Mouse (Mus musculus) midbrain, postnatal 0 days (tissue): ENCODE data around the gene Sox21. TPM values are rescaled to one million over a fixed set of nuclear protein-coding genes. Genes with fewer than 3 reads are reported as not detected.
A peak's percentile ranks its signal among the peaks of the same experiment; 100 is the strongest.

Experiments used
- ATAC-seq: fragments of 200-750 bp; cut with Nextera tagmentation; 2 replicates; pipeline ENCODE4 v1.8.0; 2017; ENCODE audit warnings: moderate number of reproducible peaks, mild to moderate bottlenecking, moderate TSS enrichment, moderate library complexity; ENCODE audit not compliant: low FRiP score
- DNase-seq: peaks from one replicate; pipeline ENCODE4 v3.0.0-alpha.2; 2015; ENCODE audit warnings: low spot score
- H3K27ac ChIP-seq: fragments of 300-500 bp; sonication (generic); 2 replicates; pipeline ENCODE4 v1.5.1; 2014; ENCODE audit warnings: low read depth, mild to moderate bottlenecking, low read length, mixed read lengths
- H3K27me3 ChIP-seq: fragments of 300-500 bp; sonication (generic); 2 replicates; pipeline ENCODE4 v1.6.1; 2014; ENCODE audit warnings: low read length, control low read depth, mixed read lengths; ENCODE audit not compliant: insufficient read depth
- H3K36me3 ChIP-seq: fragments of 300-500 bp; sonication (generic); 2 replicates; pipeline ENCODE4 v1.6.1; 2014; ENCODE audit warnings: low read length, control low read depth, mixed read lengths; ENCODE audit not compliant: insufficient read depth
- H3K4me1 ChIP-seq: fragments of 300-500 bp; sonication (generic); 2 replicates; pipeline ENCODE4 v1.6.1; 2014; ENCODE audit warnings: mild to moderate bottlenecking, control low read depth, antibody characterized with exemption, low read length, mixed read lengths; ENCODE audit not compliant: insufficient read depth
- H3K4me2 ChIP-seq: fragments of 300-500 bp; sonication (generic); 2 replicates; pipeline ENCODE4 v1.6.1; 2014; ENCODE audit warnings: low read depth, mild to moderate bottlenecking, low read length, mixed read lengths; ENCODE audit not compliant: poor library complexity, severe bottlenecking
- H3K4me3 ChIP-seq: fragments of 300-500 bp; sonication (generic); 2 replicates; pipeline ENCODE4 v1.5.1; 2014; ENCODE audit warnings: low read depth, mild to moderate bottlenecking, low read length, moderate library complexity
- H3K9ac ChIP-seq: fragments of 300-500 bp; sonication (generic); replicated peaks from 2 replicates; pipeline ENCODE4 v1.6.1; 2014; ENCODE audit warnings: mild to moderate bottlenecking, low read length, moderate library complexity, mixed read lengths; ENCODE audit not compliant: poor library complexity, severe bottlenecking
- H3K9me3 ChIP-seq: fragments of 300-500 bp; sonication (generic); 2 replicates; pipeline ENCODE4 v1.6.1; 2016; ENCODE audit warnings: low read length, control low read depth
- CTCF ChIP-seq: IDR thresholded peaks from 2 replicates; pipeline ENCODE4 v1.5.1; 2016; ENCODE audit warnings: antibody characterized with exemption, mild to moderate bottlenecking
- WGBS: fragments of 180-500 bp; shearing (Covaris S2); extraction: QIAGEN DNeasy Blood & Tissue Kit; methylation state at CpG from one replicate; pipeline ENCODE4 v1.1.7; 2014; 5-methylcytosine and 5-hydroxymethylcytosine counted together
- polyA plus RNA-seq: library from polyadenylated mRNA; unstranded; fragments of >200 nt; fragmentation: Nextera tagmentation; extraction: Ambion mirVana; gene quantifications from 2 replicates; pipeline ENCODE4 v1.2.1, GENCODE M21; 2015
- total RNA-seq: library from RNA; depleted of rRNA; stranded (reverse); fragments of >200 nt; gene quantifications from 2 replicates; pipeline ENCODE4 v1.2.3, GENCODE M21; 2014

Sox21 gene
- total and polyA plus RNA-seq, 2 experiments from 2014 or later = 7.4 to 27.8 TPM

DNA sequence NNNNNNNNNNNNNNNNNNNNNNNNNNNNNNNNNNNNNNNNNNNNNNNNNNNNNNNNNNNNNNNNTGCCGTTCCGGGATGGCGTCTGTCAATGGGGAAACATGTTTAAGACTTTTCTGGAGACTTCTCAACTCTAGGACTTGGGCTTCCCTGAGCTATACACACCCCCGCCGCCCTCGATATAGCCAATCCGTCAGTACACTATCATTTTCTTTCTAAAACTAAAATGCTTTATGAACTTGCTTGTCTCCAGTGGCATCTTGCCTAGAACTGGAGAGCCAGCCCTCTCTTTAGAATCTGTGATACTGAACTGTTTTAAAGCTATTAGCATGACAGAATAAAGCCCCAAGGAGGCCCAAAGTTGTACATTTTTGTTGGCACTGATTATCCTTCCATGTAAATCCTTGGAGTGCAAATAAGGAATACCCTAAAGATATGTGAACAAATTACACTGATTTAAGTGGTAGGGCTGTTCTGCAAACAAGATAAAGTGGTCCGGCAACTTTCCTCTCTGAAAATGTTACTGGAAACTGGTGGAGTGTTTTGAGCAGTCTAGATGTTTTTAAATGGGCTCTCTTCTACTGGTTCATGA, 4.4 kb downstream of the Sox21 start:
- Histone ChIP-seq H3K4me2 (peak overlapping the region; percentile 43), H3K36me3 (no peaks in the 10 kb centered on the region), H3K9me3 (no peaks in the 10 kb centered on the region), H3K4me3 (peak overlapping the region; percentile 13; the same call in 1 of the 2 replicates), H3K27me3 (peaks cover 52% of the 10 kb centered on the region), H3K4me1 (0 out of 2 replicates have a peak, but pooled peaks cover 4% of the 10 kb centered on the region), H3K27ac (peak overlapping the region; percentile 67), H3K9ac (0 out of 2 replicates have a peak overlapping the region, but pooled peaks have one; percentile 4)
- no peak for TF ChIP-seq CTCF
- ATAC-seq (no peak), DNase-seq (no peak)
- 10% methylated on average over 8 of the region's 8 CpGs for WGBS

DNA sequence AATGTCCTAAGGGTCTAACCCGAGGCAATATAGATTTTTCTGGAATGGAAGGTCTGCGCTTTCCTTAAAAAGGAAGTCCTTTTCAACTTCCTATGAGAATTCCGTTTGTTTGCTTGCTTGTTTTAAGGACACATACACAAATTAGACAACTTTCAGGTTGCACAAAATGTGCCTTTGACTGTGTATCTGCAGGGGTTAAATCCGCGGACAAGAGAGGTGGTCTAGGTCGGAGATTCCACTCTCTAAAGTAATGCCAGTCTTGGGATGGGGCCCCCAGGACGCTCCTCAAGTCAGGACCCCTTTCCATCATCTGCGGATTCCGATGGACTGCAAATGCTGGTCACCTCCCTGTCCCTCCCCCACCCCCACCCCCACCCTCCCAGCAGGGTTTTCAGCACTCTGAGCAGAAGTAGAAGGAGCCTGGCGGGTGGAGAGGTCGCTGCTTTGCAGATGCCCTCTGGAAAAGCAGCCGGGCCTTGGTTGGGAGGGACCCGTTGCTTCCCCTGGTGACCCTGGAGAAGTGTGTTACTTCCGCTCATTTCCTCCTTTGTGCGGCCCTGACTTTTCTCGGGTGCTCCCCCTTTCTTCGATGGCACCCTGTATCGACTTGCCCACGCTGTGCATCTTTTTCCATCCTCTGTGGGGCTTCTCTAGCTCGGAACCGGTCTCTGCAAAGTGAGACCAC, 10.2 kb downstream of the Sox21 start:
- Histone ChIP-seq H3K4me1 (peaks cover 4% of the 10 kb centered on the region; the same call in 1 of the 2 replicates), H3K4me3 (no peak overlapping the region), H3K27ac (no peak overlapping the region), H3K4me2 (peak overlapping the region; percentile 24; the same call in 1 of the 2 replicates), H3K9me3 (no peaks in the 10 kb centered on the region), H3K9ac (no peak overlapping the region), H3K36me3 (no peaks in the 10 kb centered on the region), H3K27me3 (peaks cover 55% of the 10 kb centered on the region)
- no peak for ATAC-seq
- 5% methylated on average over 21 of the region's 21 CpGs for WGBS
- no peak for DNase-seq
- TF ChIP-seq CTCF = no peak

DNA sequence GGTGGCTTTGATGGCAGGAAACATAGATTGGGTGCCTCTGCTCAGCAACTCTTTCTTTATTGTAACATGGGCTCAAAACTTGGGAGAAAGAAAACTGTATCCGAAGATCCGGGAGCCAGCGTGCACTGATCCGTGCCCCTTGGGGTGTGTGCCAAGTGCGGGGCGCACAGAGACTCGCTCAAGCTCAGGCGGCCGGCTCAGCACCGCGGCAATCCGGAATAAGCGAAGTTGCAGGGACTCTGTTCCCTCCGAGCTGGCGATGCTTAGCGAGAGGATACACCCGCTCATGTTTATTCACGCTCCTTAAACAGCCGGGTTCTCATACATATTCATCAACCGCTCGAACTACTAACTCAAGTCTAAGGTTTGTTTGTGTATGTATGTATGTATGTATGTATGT, 10.9 kb downstream of the Sox21 start:
- WGBS = 1% methylated on average over 21 of the region's 21 CpGs
- H3K9me3 ChIP-seq = no peaks in the 10 kb centered on the region
- no peak for TF ChIP-seq CTCF
- no peak for DNase-seq
- H3K27me3 ChIP-seq = peaks cover 48% of the 10 kb centered on the region
- H3K4me1 ChIP-seq = peaks cover 4% of the 10 kb centered on the region; the same call in 1 of the 2 replicates
- ATAC-seq = 0 out of 2 replicates have a peak, but pooled peaks have one; percentile 31
- H3K4me2 ChIP-seq = peak overlapping the region; percentile 24
- no peak overlapping the region for H3K9ac ChIP-seq
- no peak overlapping the region for H3K27ac ChIP-seq
- H3K36me3 ChIP-seq = no peaks in the 10 kb centered on the region
- 0 out of 2 replicates have a peak overlapping the region, but pooled peaks have one; percentile 1 for H3K4me3 ChIP-seq

DNA sequence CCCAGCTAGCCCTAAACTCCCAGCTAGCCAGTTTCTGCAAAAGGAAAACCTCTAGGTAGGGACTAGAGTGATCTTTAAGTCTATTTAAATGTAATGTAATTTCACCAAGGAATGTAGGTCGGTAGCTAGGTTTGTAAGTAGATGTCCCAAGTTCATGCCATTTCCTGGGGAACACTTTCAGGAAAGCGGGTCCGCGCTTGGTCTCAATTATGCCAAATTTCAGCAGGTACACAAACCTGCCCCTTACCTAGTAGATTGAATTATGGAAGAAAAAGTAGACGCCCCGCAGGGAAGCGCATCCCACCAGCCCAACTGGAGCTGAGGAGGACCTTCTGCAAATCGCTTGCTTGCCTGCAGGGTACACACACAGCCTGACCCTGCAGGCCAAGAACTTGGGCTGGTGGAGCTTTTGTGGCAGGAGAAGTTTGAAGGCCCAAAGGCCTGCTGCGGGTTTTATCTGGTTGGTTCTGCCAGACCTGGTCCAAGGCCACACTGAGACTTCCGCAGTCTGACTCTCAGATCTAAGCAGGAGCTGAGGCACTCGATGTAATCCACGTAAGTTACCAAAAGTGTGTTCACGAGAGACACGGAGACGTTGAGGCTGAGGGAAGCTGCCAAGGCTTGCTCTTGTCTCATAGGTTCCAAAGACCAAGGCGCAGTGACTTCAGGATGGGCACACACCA, 11.6 kb downstream of the Sox21 start:
- Histone ChIP-seq H3K4me3 (no peak overlapping the region), H3K9me3 (no peaks in the 10 kb centered on the region), H3K4me1 (peaks cover 4% of the 10 kb centered on the region; the same call in 1 of the 2 replicates), H3K9ac (no peak overlapping the region), H3K27me3 (peaks cover 48% of the 10 kb centered on the region), H3K27ac (no peak overlapping the region), H3K36me3 (no peaks in the 10 kb centered on the region), H3K4me2 (peak overlapping the region; percentile 24)
- ATAC-seq (no peak), DNase-seq (no peak)
- no peak for TF ChIP-seq CTCF
- WGBS = 39% methylated on average over 16 of the region's 16 CpGs

DNA sequence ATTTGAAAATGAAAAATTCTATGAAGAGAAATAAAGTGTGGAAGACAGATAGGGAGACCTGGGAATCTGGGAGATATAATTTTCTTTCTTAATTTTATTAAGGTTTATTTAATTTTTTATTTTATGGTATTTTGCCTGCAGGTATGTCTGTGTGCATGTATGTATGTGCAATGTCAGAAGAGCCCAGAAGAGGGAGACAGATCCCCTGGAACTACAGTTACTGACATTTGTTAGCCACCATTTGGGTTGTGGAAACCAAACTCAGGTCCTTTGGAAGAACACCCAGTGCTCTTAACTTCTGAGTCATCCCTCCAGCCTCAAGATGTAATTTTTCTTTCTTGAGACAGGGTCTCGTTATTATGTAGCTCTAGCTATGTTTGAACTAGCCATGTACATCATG, 15.9 kb downstream of the Sox21 start:
- Histone ChIP-seq H3K27ac (no peak overlapping the region), H3K4me1 (peaks cover 4% of the 10 kb centered on the region; the same call in 1 of the 2 replicates), H3K27me3 (peaks cover 25% of the 10 kb centered on the region), H3K4me2 (no peak overlapping the region), H3K4me3 (no peak overlapping the region), H3K9ac (no peak overlapping the region), H3K36me3 (no peaks in the 10 kb centered on the region), H3K9me3 (no peaks in the 10 kb centered on the region)
- 93% methylated on average over 1 of the region's 1 CpGs for WGBS
- DNase-seq (no peak), ATAC-seq (no peak)
- peak; percentile 53 for TF ChIP-seq CTCF

DNA sequence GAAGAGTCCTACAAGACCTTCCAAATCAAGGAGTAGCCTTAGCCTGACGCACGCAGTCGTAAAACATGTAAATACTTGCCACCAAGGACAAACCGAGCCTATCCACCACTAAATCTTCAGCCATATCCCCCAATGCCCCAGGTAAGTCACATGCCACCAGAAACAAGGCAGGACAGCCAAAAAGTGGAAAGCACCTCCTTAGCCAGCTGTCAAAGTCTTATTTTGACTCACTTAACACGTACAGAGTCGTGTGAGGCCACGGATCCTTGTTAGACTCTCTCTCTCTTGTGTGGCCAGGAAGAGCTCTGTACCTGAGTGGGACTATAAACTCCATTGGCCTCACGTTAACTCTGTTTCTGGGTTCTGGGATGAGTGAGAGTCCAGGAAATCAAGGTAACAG, 20.0 kb downstream of the Sox21 start:
- no peak overlapping the region for H3K4me2 ChIP-seq
- H3K27ac ChIP-seq = no peak overlapping the region
- no peaks in the 10 kb centered on the region for H3K4me1 ChIP-seq
- H3K9me3 ChIP-seq = no peaks in the 10 kb centered on the region
- 96% methylated on average over 8 of the region's 8 CpGs for WGBS
- no peaks in the 10 kb centered on the region for H3K36me3 ChIP-seq
- no peak for TF ChIP-seq CTCF
- ATAC-seq = no peak
- no peak for DNase-seq
- peaks cover 6% of the 10 kb centered on the region; the same call in 1 of the 2 replicates for H3K27me3 ChIP-seq
- H3K4me3 ChIP-seq = no peak overlapping the region
- no peak overlapping the region for H3K9ac ChIP-seq
